Mouse (Mus musculus) ES-Bruce4 (cell line): ENCODE measurements at regions not wholly inside any gene's neighbourhood (a gene's known extent, or its start where the extent isn't known, plus 50 kb on each side); places are given as distances from the start of the nearest gene placed in this dataset.

Source experiments
- CTCF ChIP-seq: IDR thresholded peaks from one replicate; pipeline ENCODE4 v1.8.1; 2011; ENCODE audit warnings: low read depth, low read length
- EP300 ChIP-seq: IDR thresholded peaks from 2 replicates; pipeline ENCODE4 v1.6.1; 2011; ENCODE audit warnings: low read depth, low read length; ENCODE audit not compliant: insufficient read depth
- POLR2A ChIP-seq: IDR thresholded peaks from one replicate; pipeline ENCODE4 v1.8.1; 2011; ENCODE audit warnings: low read length; ENCODE audit not compliant: insufficient read depth

DNA sequence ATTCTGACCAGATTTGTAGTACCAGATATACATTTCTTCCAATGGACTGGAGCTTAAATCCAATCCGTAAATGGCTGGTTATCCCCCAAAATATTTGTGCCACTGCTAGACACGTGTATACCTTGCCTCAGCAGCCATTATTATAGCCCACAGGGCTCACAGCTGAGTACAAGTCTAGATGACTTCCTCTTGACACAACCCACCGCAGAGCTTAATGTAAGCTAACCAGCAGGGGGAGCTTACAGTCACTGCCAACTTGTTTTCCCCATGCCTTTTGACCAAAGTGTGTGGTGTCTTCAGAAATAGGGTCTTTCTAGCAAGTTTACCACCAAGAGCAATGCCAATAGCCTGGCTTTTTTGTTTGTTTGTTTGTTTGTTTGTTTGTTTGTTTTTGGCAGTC is 316.6 kb downstream of the Elavl2 start:
- TF ChIP-seq CTCF (no peak), POLR2A (no peak), EP300 (no peak)
